Mouse (Mus musculus) myocyte (in vitro differentiated cells): ENCODE results near the gene Jade2. TPM values are rescaled to one million over a fixed set of nuclear protein-coding genes. Genes with fewer than 3 reads are reported as not detected.
"Not testable (repeated sequence)": the region's sequence is repeated elsewhere in the genome, so short reads cannot be mapped to it uniquely, and the experiment has no call there.

Experiments used
- H3K27me3 ChIP-seq: one replicate; pipeline ENCODE4 v1.6.1; 2011; ENCODE audit not compliant: control insufficient read depth, insufficient read depth, insufficient read length
- H3K36me3 ChIP-seq: one replicate; pipeline ENCODE4 v1.6.1; 2011; ENCODE audit not compliant: control insufficient read depth, insufficient read depth
- H3K4me2 ChIP-seq: one replicate; pipeline ENCODE4 v1.6.1; 2011; ENCODE audit warnings: low read depth, control low read depth
- H3K4me3 ChIP-seq: one replicate; pipeline ENCODE4 v1.5.1; 2011; ENCODE audit warnings: mild to moderate bottlenecking, control low read depth, moderate library complexity
- H3K79me2 ChIP-seq: one replicate; pipeline ENCODE4 v1.6.1; 2011; ENCODE audit not compliant: control insufficient read depth, insufficient read depth
- H3ac ChIP-seq: one replicate; pipeline ENCODE4 v1.6.1; 2011; ENCODE audit not compliant: control insufficient read depth, insufficient read length
- CEBPB ChIP-seq: IDR thresholded peaks from 2 replicates; pipeline ENCODE4 v1.6.1; 2011; ENCODE audit warnings: mild to moderate bottlenecking, moderate library complexity; ENCODE audit not compliant: poor library complexity, insufficient read depth, severe bottlenecking
- E2F4 ChIP-seq: IDR thresholded peaks from one replicate; pipeline ENCODE4 v1.6.1; 2011; ENCODE audit warnings: mild to moderate bottlenecking, control low read depth, moderate library complexity; ENCODE audit not compliant: insufficient read depth
- MAX ChIP-seq: IDR thresholded peaks from one replicate; pipeline ENCODE4 v1.6.1; 2011; ENCODE audit warnings: low read depth, mild to moderate bottlenecking, control low read depth
- MYOD1 ChIP-seq, 3 experiments: IDR thresholded peaks; one replicate each; pipeline ENCODE4 v1.6.1; 2011; ENCODE audit warnings: control low read depth in 2 of 3, low read depth in 2 of 3, mild to moderate bottlenecking in 2 of 3, moderate library complexity in 1 of 3; ENCODE audit not compliant: insufficient read length in 2 of 3, control insufficient read depth in 1 of 3
- MYOG ChIP-seq, 3 experiments: IDR thresholded peaks; one replicate each; pipeline ENCODE4 v1.6.1; 2011; ENCODE audit warnings: control low read depth in 2 of 3, low read depth in 2 of 3, mild to moderate bottlenecking in 2 of 3; ENCODE audit not compliant: insufficient read length in 2 of 3, control insufficient read depth in 1 of 3, insufficient read depth in 1 of 3
- POLR2A ChIP-seq: IDR thresholded peaks from one replicate; pipeline ENCODE4 v1.6.1; 2011; ENCODE audit warnings: low read depth, mild to moderate bottlenecking, control low read depth, moderate library complexity; ENCODE audit not compliant: insufficient read length
- POLR2AphosphoS2 ChIP-seq: IDR thresholded peaks from one replicate; pipeline ENCODE4 v1.6.1; 2011; ENCODE audit warnings: low read depth, control low read depth; ENCODE audit not compliant: insufficient read length
- REST ChIP-seq: IDR thresholded peaks from one replicate; pipeline ENCODE4 v1.6.1; 2011; ENCODE audit warnings: mild to moderate bottlenecking, control low read depth, moderate library complexity; ENCODE audit not compliant: insufficient read depth, insufficient read length
- SRF ChIP-seq: IDR thresholded peaks from one replicate; pipeline ENCODE4 v1.6.1; 2011; ENCODE audit warnings: low read depth; ENCODE audit not compliant: control insufficient read depth, insufficient read length
- TCF12 ChIP-seq: IDR thresholded peaks from one replicate; pipeline ENCODE4 v1.6.1; 2011; ENCODE audit warnings: mild to moderate bottlenecking, control low read depth; ENCODE audit not compliant: poor library complexity, insufficient read depth, severe bottlenecking
- TCF3 ChIP-seq: IDR thresholded peaks from one replicate; pipeline ENCODE4 v1.6.1; 2011; ENCODE audit warnings: low read depth, control low read depth; ENCODE audit not compliant: insufficient read length
- USF1 ChIP-seq: IDR thresholded peaks from one replicate; pipeline ENCODE4 v1.6.1; 2011; ENCODE audit warnings: low read depth, mild to moderate bottlenecking, control low read depth, moderate library complexity
- polyA plus RNA-seq: library from polyadenylated mRNA; unstranded; fragments of >200 nt; fragmentation: generic; extraction: Trizol; gene quantifications from one replicate; pipeline ENCODE4 v1.2.1, GENCODE M21; 2012; ENCODE audit warnings: missing spikeins

Jade2 gene
- polyA plus RNA-seq, 1 experiment = 2.6 TPM

DNA sequence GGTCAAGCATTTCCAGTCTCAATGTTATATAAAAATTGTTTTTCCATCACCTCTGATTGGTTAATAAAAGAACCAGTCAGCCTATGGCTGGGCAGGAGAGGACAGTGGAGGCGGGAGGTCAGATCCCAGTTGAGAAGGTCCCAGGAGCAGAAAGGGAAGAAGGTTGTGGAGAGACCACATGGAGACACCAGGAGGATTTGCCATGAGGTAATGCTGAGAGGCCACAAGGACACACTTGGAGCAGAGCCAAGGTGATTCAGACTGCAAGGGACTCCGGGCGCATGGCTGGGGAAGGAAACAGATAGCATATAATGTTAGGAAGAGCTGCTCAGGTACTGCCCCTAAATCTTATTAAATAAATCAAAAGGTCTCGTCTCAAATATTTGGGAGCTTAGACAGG lies 61.2 kb downstream of the Jade2 start:
- peaks cover 4% of the 10 kb centered on the region for H3K36me3 ChIP-seq
- H3K4me2 ChIP-seq = no peak overlapping the region
- no peaks in the 10 kb centered on the region for H3K79me2 ChIP-seq
- no peak for TF ChIP-seq TCF3
- no peak for TF ChIP-seq POLR2A
- TF ChIP-seq MYOD1 (IDR thresholded peaks at IDR 0.05; ENCODE audit: control insufficient read depth in 1 of 3, insufficient read length in 2 of 3, low read depth in 2 of 3) = no peak
- no peak for TF ChIP-seq TCF12
- TF ChIP-seq CEBPB = no peak
- no peak for TF ChIP-seq USF1
- no peak for TF ChIP-seq REST
- no peak overlapping the region for H3ac ChIP-seq
- no peaks in the 10 kb centered on the region for H3K27me3 ChIP-seq
- H3K4me3 ChIP-seq = no peak overlapping the region

GRCm38 (mm10) chr11:51790662-51791061 lies 66.8 kb downstream of the Jade2 start:
- no peak overlapping the region for H3K4me2 ChIP-seq
- no peaks in the 10 kb centered on the region for H3K79me2 ChIP-seq
- peaks cover 30% of the 10 kb centered on the region for H3K36me3 ChIP-seq
- H3K4me3 ChIP-seq = no peak overlapping the region
- TF ChIP-seq E2F4 = no peak
- no peaks in the 10 kb centered on the region for H3K27me3 ChIP-seq
- H3ac ChIP-seq = no peak overlapping the region

DNA sequence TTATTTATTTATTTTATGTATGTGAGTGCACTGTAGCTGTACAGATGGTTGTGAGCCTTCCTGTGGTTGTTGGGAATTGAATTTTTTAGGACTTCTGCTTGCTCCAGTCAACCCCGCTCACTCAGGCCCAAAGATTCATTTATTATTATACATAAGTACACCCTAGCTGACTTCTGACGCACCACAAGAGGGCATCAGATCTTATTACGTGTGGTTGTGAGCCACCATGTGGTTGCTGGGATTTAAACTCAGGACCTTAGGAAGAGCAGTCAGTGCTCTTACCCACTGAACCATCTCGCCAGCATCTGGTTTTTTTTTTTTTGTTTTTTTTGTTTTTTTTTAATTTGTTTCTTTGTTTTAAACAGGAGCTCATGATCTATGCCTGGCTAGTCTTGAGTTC lies 67.7 kb downstream of the Jade2 start:
- H3K4me3 ChIP-seq, H3K79me2 ChIP-seq, H3ac ChIP-seq, H3K4me2 ChIP-seq, H3K27me3 ChIP-seq: not testable (repeated sequence)
- H3K36me3 ChIP-seq = peaks cover 30% of the 10 kb centered on the region

- TF ChIP-seq TCF12 (no peak), POLR2A (no peak), CEBPB (no peak), E2F4 (no peak), MYOG (IDR thresholded peaks at IDR 0.05; ENCODE audit: control insufficient read depth in 1 of 3, insufficient read depth in 1 of 3, insufficient read length in 2 of 3, low read depth in 2 of 3) (no peak), TCF3 (no peak), POLR2AphosphoS2 (no peak), SRF (no peak), USF1 (no peak), MAX (no peak), REST (no peak), MYOD1 (IDR thresholded peaks at IDR 0.05; ENCODE audit: control insufficient read depth in 1 of 3, insufficient read length in 2 of 3, low read depth in 2 of 3) (no peak)
Measured at GRCm38 (mm10) chr11:51785926-51786325, 71.5 kb downstream of the Jade2 start.

GRCm38 (mm10) chr11:51782721-51783120 lies 74.7 kb downstream of the Jade2 start:
- H3K79me2 ChIP-seq = no peaks in the 10 kb centered on the region

More at GRCm38 (mm10) chr11:51785926-51786325, 71.5 kb downstream of the Jade2 start:
- Histone ChIP-seq H3K79me2 (no peaks in the 10 kb centered on the region), H3K4me2 (no peak overlapping the region), H3K27me3 (no peaks in the 10 kb centered on the region), H3K4me3 (no peak overlapping the region), H3K36me3 (peaks cover 45% of the 10 kb centered on the region), H3ac (no peak overlapping the region)

DNA sequence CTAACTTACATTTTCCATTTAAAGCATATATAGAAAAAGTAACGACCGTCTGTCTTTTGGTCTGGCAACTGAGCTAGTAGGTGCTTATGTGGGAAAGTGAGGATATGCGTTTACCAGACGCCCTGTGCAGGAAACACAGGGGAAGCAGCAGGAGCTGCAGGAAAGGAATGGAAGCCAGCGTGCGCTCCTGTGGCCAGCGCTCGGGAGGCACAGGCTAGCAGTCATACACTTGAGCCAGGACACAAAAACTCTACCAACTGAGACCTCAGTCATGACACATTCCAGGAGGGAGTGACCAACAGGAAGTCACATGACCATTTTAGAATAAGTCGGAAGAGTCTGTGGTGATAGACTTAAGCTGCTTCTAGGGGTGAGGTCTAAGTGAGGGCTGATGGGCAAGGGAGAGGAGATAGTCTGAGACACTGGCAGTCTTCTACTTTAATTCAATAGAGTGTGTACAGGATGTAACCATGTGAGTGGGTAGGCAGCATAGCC lies 76.6 kb downstream of the Jade2 start:
- Histone ChIP-seq H3K27me3 (no peaks in the 10 kb centered on the region), H3K79me2 (no peaks in the 10 kb centered on the region), H3K36me3 (peaks cover 38% of the 10 kb centered on the region), H3K4me3 (no peak overlapping the region), H3ac (no peak overlapping the region), H3K4me2 (no peak overlapping the region)
- TF ChIP-seq MYOD1 (IDR thresholded peaks at IDR 0.05; ENCODE audit: control insufficient read depth in 1 of 3, insufficient read length in 2 of 3, low read depth in 2 of 3) = no peak
- TF ChIP-seq SRF = no peak
- no peak for TF ChIP-seq REST
- no peak for TF ChIP-seq CEBPB
- no peak for TF ChIP-seq MAX
- no peak for TF ChIP-seq MYOG (IDR thresholded peaks at IDR 0.05; ENCODE audit: control insufficient read depth in 1 of 3, insufficient read depth in 1 of 3, insufficient read length in 2 of 3, low read depth in 2 of 3)
- TF ChIP-seq USF1 = no peak
- TF ChIP-seq E2F4 = no peak
- TF ChIP-seq TCF12 = no peak
- no peak for TF ChIP-seq POLR2A
- TF ChIP-seq TCF3 = no peak

More at GRCm38 (mm10) chr11:51782721-51783120, 74.7 kb downstream of the Jade2 start:
- Histone ChIP-seq H3K36me3 (peaks cover 30% of the 10 kb centered on the region), H3K27me3 (no peaks in the 10 kb centered on the region), H3ac (no peak overlapping the region), H3K4me2 (no peak overlapping the region), H3K4me3 (no peak overlapping the region)
- TF ChIP-seq REST (no peak), USF1 (no peak), MAX (no peak), SRF (no peak), MYOG (IDR thresholded peaks at IDR 0.05; ENCODE audit: control insufficient read depth in 1 of 3, insufficient read depth in 1 of 3, insufficient read length in 2 of 3, low read depth in 2 of 3) (no peak), TCF12 (no peak), TCF3 (no peak)
